18 mouse cellular contexts compared by ENCODE assay signal in the genomic region with DNA sequence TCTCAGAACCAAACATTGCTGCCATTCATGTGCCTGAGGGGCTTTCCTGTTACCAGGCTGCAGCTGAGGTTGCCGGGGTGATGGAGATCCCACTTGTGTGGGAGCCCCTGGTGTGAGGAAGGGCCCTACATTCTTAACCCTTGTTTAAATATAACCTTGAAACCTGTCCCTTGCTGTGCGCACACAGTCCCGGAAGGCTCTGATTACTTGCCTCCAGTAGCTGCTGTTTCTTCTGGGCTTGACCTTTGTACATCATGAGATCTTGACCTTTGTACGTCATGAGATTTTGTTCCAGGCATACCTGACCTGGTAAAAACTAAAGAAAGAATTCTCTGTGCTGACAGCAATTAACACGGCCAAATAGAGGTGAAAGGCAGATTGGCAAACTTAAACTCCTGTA.
DNase-seq lines count a peak whose midpoint lies in the region; ATAC-seq lines count a peak whose summit lies in the region.
"Had no signal": no experiment of that assay in that cellular context is flagged by ENCODE, and none has a peak within 500 bp of the region (broad histone marks: within the 10 kb centered on the region; RNA-seq: fewer than 3 reads in every experiment).

No protein-coding gene starts in this region.

- no peaks in the 10 kb centered on the region for H3K27me3 ChIP-seq in limb, embryonic 12.5 days
- no peaks in the 10 kb centered on the region for H3K27me3 ChIP-seq in limb, embryonic 10.5 days (ENCODE audit: low read depth, poor library complexity, severe bottlenecking)
- no peaks in the 10 kb centered on the region for H3K27me3 ChIP-seq in intestine, embryonic 14.5 days (replicated peaks; ENCODE audit: control insufficient read depth, insufficient read depth, low read length)
- H3K27me3 ChIP-seq: forebrain, embryonic 15.5 days; hindbrain, embryonic 15.5 days; liver, embryonic 15.5 days; neural tube, embryonic 15.5 days; stomach, embryonic 15.5 days had no signal

- 0 out of 2 replicates have a peak overlapping the region, but pooled peaks have one; percentile 41 for H3K27ac ChIP-seq in limb, embryonic 12.5 days
- H3K27ac ChIP-seq in limb, embryonic 10.5 days = no peak overlapping the region
- H3K27ac ChIP-seq in intestine, embryonic 14.5 days (ENCODE audit: low read depth) = no peak overlapping the region
- H3K27ac ChIP-seq: forebrain, embryonic 15.5 days; hindbrain, embryonic 15.5 days; liver, embryonic 15.5 days; neural tube, embryonic 15.5 days had no signal

- no peak overlapping the region for H3K4me2 ChIP-seq in limb, embryonic 12.5 days
- H3K4me2 ChIP-seq in intestine, embryonic 14.5 days (ENCODE audit: low read length) = no peak overlapping the region
- H3K4me2 ChIP-seq: forebrain, embryonic 15.5 days; hindbrain, embryonic 15.5 days; liver, embryonic 15.5 days; neural tube, embryonic 15.5 days; stomach, embryonic 15.5 days had no signal

- peak; percentile 48 for DNase-seq in embryo, embryonic 10 days (ENCODE audit: low spot score)
- no peak for DNase-seq in embryo, embryonic 9.5 days (ENCODE audit: extremely low spot score)
- no peak for DNase-seq in limb, embryonic 10.5 days (ENCODE audit: low spot score)
- no peak for DNase-seq in intestine, embryonic 14.5 days (ENCODE audit: low spot score)
- DNase-seq in mesoderm, embryonic 11.5 days (ENCODE audit: low read depth, low spot score) = peak; percentile 33
- DNase-seq in adrenal gland, postnatal 25 days = no peak
- no peak for DNase-seq in left cerebral cortex, postnatal 36 days (ENCODE audit: low spot score in 2 of 2)
- DNase-seq: cerebellum, adult 18-20 months; lung, postnatal 14 days; retina, postnatal 1 day; thymus, postnatal 14 days had no signal

- 34% methylated on average over 5 of the region's 5 CpGs for whole genome bisulfite sequencing in limb, embryonic 12.5 days
- 61% methylated on average over 5 of the region's 5 CpGs for WGBS in limb, embryonic 10.5 days
- WGBS in intestine, embryonic 14.5 days = 50% methylated on average over 5 of the region's 5 CpGs

- intact Hi-C loops in left cerebral cortex, postnatal 36 days (cut with DNase I) = no loop called here

- H3K9ac ChIP-seq in limb, embryonic 12.5 days (replicated peaks) = no peak overlapping the region
- H3K9ac ChIP-seq in intestine, embryonic 14.5 days (ENCODE audit: low read length) = no peak overlapping the region
- H3K9ac ChIP-seq: forebrain, embryonic 15.5 days; hindbrain, embryonic 15.5 days; liver, embryonic 15.5 days; neural tube, embryonic 15.5 days; stomach, embryonic 15.5 days had no signal

- no peak for ATAC-seq in limb, embryonic 12.5 days (ENCODE audit: insufficient number of reproducible peaks, insufficient read depth, low FRiP score, low TSS enrichment, low read depth)
- ATAC-seq in intestine, embryonic 14.5 days (replicated peaks; ENCODE audit: low FRiP score, low TSS enrichment, low read depth) = 0 out of 2 replicates have a peak, but pooled peaks have one; percentile 53
- ATAC-seq: forebrain, embryonic 15.5 days had no signal

- H3K4me1 ChIP-seq in limb, embryonic 12.5 days (replicated peaks) = peaks cover 27% of the 10 kb centered on the region
- H3K4me1 ChIP-seq in limb, embryonic 10.5 days = peaks cover 32% of the 10 kb centered on the region
- peaks cover 8% of the 10 kb centered on the region; the same call in 1 of the 2 replicates for H3K4me1 ChIP-seq in intestine, embryonic 14.5 days (replicated peaks; ENCODE audit: control insufficient read depth, insufficient read depth, low read length)
- H3K4me1 ChIP-seq: forebrain, embryonic 15.5 days; liver, embryonic 15.5 days had no signal

- H3K9me3 ChIP-seq in limb, embryonic 12.5 days = no peaks in the 10 kb centered on the region
- H3K9me3 ChIP-seq in limb, embryonic 10.5 days (replicated peaks) = no peaks in the 10 kb centered on the region
- H3K9me3 ChIP-seq in intestine, embryonic 14.5 days (ENCODE audit: control insufficient read depth, low read length) = no peaks in the 10 kb centered on the region
- H3K9me3 ChIP-seq: forebrain, embryonic 15.5 days; hindbrain, embryonic 15.5 days; liver, embryonic 15.5 days; midbrain, embryonic 10.5 days; neural tube, embryonic 15.5 days; stomach, embryonic 15.5 days had no signal

- H3K36me3 ChIP-seq in limb, embryonic 12.5 days = peaks cover 20% of the 10 kb centered on the region
- H3K36me3 ChIP-seq in limb, embryonic 10.5 days = peaks cover 28% of the 10 kb centered on the region
- peaks cover 27% of the 10 kb centered on the region for H3K36me3 ChIP-seq in intestine, embryonic 14.5 days (ENCODE audit: control insufficient read depth, insufficient read depth, low read length)
- H3K36me3 ChIP-seq: forebrain, embryonic 15.5 days; stomach, embryonic 15.5 days had no signal

- no peak overlapping the region for H3K4me3 ChIP-seq in limb, embryonic 12.5 days (replicated peaks)
- no peak overlapping the region for H3K4me3 ChIP-seq in limb, embryonic 10.5 days
- H3K4me3 ChIP-seq in intestine, embryonic 14.5 days (ENCODE audit: low read depth, low read length) = no peak overlapping the region
- H3K4me3 ChIP-seq: forebrain, embryonic 15.5 days; hindbrain, embryonic 15.5 days; liver, embryonic 15.5 days; midbrain, embryonic 10.5 days; neural tube, embryonic 15.5 days; stomach, embryonic 15.5 days had no signal

Comparison
In these comparisons a context has a peak if more than half of its experiments do, and no peak if none do; other contexts are left out.
1. DNase-seq: peak in embryo, embryonic 10 days (single experiment) and mesoderm, embryonic 11.5 days (single experiment); none in embryo, embryonic 9.5 days (single experiment), limb, embryonic 10.5 days (single experiment), intestine, embryonic 14.5 days (single experiment), adrenal gland, postnatal 25 days (single experiment) and left cerebral cortex, postnatal 36 days (0 of 2).